Comparison of ENCODE assay signal across 33 mouse cellular contexts in the genomic region with DNA sequence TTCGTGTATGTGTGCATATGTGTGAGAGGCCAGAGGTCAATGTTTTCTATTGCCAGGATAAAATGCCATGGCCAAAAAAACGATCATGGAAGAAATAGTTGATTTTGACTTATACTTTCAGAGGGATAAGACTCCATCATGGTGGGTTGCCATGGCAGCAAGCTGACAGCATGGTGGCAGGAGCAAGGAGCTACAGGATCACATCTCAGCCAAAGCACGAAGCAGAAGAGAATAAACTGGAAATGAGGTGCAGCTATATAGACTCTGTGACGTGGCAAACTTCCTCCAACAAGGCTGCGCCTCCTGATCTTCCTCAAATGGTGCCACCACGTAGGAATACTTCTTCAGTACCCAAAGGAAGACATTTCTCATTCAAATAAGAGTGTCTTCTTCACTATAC.
"Had no signal": no experiment of that assay in that cellular context is flagged by ENCODE, and none has a peak within 500 bp of the region (broad histone marks: within the 10 kb centered on the region; RNA-seq: fewer than 3 reads in every experiment).

No protein-coding gene starts in this region.

- H3K9me3 ChIP-seq: heart, embryonic 12.5 days; heart, embryonic 13.5 days; heart, embryonic 15.5 days; hindbrain, embryonic 10.5 days; hindbrain, embryonic 12.5 days; hindbrain, embryonic 13.5 days; hindbrain, embryonic 15.5 days; intestine, embryonic 15.5 days; kidney, embryonic 15.5 days had no signal

- H3K36me3 ChIP-seq: heart, embryonic 12.5 days; heart, embryonic 13.5 days; heart, embryonic 15.5 days; hindbrain, embryonic 10.5 days; hindbrain, embryonic 12.5 days; hindbrain, embryonic 13.5 days; hindbrain, embryonic 15.5 days; intestine, embryonic 15.5 days; kidney, embryonic 15.5 days had no signal

- H3K9ac ChIP-seq: heart, embryonic 12.5 days; heart, embryonic 13.5 days; heart, embryonic 15.5 days; hindbrain, embryonic 12.5 days; hindbrain, embryonic 13.5 days; hindbrain, embryonic 14.5 days; hindbrain, embryonic 15.5 days; intestine, embryonic 15.5 days; kidney, embryonic 15.5 days had no signal

- H3K4me3 ChIP-seq: heart, embryonic 12.5 days; heart, embryonic 13.5 days; heart, embryonic 15.5 days; hindbrain, embryonic 10.5 days; hindbrain, embryonic 12.5 days; hindbrain, embryonic 13.5 days; hindbrain, embryonic 15.5 days; intestine, embryonic 15.5 days; kidney, embryonic 15.5 days; layer of hippocampus, adult 2 months; left cerebral cortex, adult 2 months had no signal

- H3K27ac ChIP-seq: heart, embryonic 13.5 days; heart, embryonic 15.5 days; hindbrain, embryonic 10.5 days; hindbrain, embryonic 12.5 days; hindbrain, embryonic 13.5 days; hindbrain, embryonic 14.5 days; hindbrain, embryonic 15.5 days; hindbrain, postnatal 0 days; intestine, embryonic 15.5 days; kidney, embryonic 15.5 days; kidney, postnatal 0 days; layer of hippocampus, adult 2 months; left cerebral cortex, adult 2 months had no signal

- H3K4me1 ChIP-seq: heart, embryonic 12.5 days; heart, embryonic 13.5 days; heart, embryonic 15.5 days; hindbrain, embryonic 10.5 days; hindbrain, embryonic 12.5 days; hindbrain, embryonic 13.5 days; hindbrain, embryonic 15.5 days; intestine, embryonic 15.5 days; kidney, embryonic 15.5 days had no signal

- H3K27me3 ChIP-seq: heart, embryonic 12.5 days; heart, embryonic 13.5 days; heart, embryonic 15.5 days; hindbrain, embryonic 12.5 days; hindbrain, embryonic 13.5 days; hindbrain, embryonic 15.5 days; intestine, embryonic 15.5 days; kidney, embryonic 15.5 days had no signal

- DNase-seq: heart, postnatal 10 days; heart, postnatal 36 days; heart, postnatal 4 days; kidney, adult 11 months; kidney, adult 18-20 months; kidney, adult 2 months; kidney, adult 8-10 months; kidney, adult 9 months; kidney, postnatal 10 days; kidney, postnatal 14 days; kidney, postnatal 25 days; kidney, postnatal 36 days; kidney, postnatal 4 days; layer of hippocampus, adult 9-11 months; layer of hippocampus, postnatal 36 days had no signal

- H3K4me2 ChIP-seq: heart, embryonic 12.5 days; heart, embryonic 13.5 days; heart, embryonic 15.5 days; hindbrain, embryonic 12.5 days; hindbrain, embryonic 13.5 days; hindbrain, embryonic 14.5 days; hindbrain, embryonic 15.5 days; intestine, embryonic 15.5 days; kidney, embryonic 15.5 days had no signal

- ATAC-seq: hindbrain, embryonic 16.5 days; hindbrain, postnatal 0 days; inflammation-experienced regulatory T-cells, adult 6 months; intestine, embryonic 15.5 days; intestine, embryonic 16.5 days; intestine, postnatal 0 days had no signal
